Mouse (Mus musculus) WW6 (cell line): ENCODE measurements around the gene Cphx2.
"Not testable (repeated sequence)": the region's sequence is repeated elsewhere in the genome, so short reads cannot be mapped to it uniquely, and the experiment has no call there.

ENCODE experiments used
- DNase-seq: peaks from one replicate; pipeline ENCODE4 v3.0.0-alpha.2; 2013; ENCODE audit warnings: low read depth, low spot score

Cphx2 gene

GRCm38 (mm10) chr14:26081216-26081615 is at the start of gene Cphx2:
Cphx2 (plus strand) TSS chr14:26081516.
- DNase-seq = not testable (repeated sequence)

GRCm38 (mm10) chr14:26034364-26034763 is 47.0 kb upstream of the Cphx2 start:
- DNase-seq = not testable (repeated sequence)

GRCm38 (mm10) chr14:26035439-26035838 is 45.9 kb upstream of the Cphx2 start:
- not testable (repeated sequence) for DNase-seq

DNA sequence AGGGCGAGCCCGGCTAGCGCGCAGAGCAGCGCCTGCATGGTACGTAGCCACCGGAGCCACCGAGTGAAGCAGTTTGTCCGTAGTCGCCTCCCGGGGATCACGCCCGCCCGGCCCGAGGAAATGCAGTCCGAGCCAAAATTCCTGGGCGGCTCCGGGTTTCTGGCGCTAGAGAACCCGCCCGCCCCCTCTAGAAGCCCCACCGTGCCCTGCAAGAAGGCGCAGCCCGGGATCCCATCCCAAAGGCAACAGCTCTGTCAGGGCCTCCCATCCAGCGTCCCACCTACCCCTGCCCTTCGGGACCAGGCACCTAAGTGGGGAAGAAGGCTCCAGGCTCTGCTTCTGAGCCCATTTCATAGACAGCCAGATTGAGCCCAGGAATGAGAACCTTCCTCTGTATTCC is 38.7 kb upstream of the Cphx2 start, which contains the start of gene Gm9780:
TSS of gene Gm9780 (minus strand) at position 101 of the 400 bp plus-strand sequence.
- not testable (repeated sequence) for DNase-seq

DNA sequence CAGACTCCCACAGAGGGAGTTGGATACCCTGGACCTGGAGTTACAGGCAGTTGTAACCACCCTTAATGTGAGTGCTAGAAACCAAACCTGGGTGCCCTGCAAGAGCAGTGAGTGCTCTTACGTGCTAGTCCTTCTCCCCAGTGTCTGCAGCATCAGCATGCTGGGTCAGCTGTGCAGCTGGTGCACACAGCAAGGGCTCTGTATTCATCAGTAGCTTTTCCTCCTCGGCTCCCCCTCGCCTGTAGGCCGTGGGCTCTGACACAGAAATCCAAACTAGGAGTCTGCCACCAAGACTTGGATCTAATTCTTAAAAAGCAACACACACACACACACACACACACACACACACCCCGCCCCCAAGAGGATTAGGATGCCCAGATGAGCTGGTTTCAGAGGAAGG is 36.3 kb upstream of the Cphx2 start:
- not testable (repeated sequence) for DNase-seq

GRCm38 (mm10) chr14:26047026-26047425 is 34.3 kb upstream of the Cphx2 start:
- not testable (repeated sequence) for DNase-seq

DNA sequence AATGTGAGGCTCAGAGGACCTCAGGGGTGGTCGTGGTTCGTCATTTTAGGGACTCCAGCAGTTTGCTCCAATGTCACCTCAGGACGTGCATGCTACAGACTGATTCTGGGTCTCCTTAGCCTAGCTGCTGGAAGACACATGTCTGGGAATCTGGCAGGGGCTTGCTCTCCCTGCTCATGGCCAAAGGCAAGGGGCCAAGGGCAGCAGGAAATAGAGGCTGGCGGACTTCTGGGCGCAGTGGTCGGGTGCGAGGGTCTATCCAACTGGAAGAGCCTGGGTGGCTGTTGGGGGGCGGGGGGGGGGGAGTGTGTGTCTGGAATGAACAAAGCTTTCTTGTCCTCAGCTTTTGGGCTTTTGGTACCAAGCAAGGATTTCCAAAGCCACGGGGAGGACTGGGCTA is 32.5 kb upstream of the Cphx2 start:
- DNase-seq = not testable (repeated sequence)

DNA sequence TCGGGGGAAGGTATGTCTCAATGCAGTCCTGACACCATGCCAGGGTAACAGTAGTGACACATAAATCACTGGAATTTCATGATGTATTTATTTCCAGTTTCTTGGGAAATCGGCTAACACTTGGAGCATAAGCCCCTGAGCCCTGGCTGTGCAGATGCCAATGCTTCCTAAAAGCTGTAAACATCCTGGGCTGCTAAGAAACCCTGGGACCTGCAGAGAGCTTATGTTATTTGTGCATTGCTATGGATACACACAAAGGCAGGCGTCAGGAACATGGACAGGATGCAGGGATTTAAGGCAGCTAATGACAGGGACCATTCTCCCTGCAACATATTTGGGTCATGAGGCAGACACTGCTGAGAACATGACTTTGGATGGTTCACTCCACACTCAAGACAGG is 23.1 kb upstream of the Cphx2 start:
- not testable (repeated sequence) for DNase-seq

- not testable (repeated sequence) for DNase-seq
Measured at GRCm38 (mm10) chr14:26059362-26059761, 22.0 kb upstream of the Cphx2 start.

GRCm38 (mm10) chr14:26066574-26067324 is 14.6 kb upstream of the Cphx2 start:
- DNase-seq = not testable (repeated sequence)

GRCm38 (mm10) chr14:26067325-26067633 is 14.0 kb upstream of the Cphx2 start, which contains the start of gene Tmem254c:
Tmem254c (minus strand) TSS chr14:26067355.
- DNase-seq = not testable (repeated sequence)

GRCm38 (mm10) chr14:26076620-26077390 is 4.5 kb upstream of the Cphx2 start:
- not testable (repeated sequence) for DNase-seq

GRCm38 (mm10) chr14:26081997-26082396 is 681 bp downstream of the Cphx2 start, which contains the start of gene Cphx3:
Cphx3 (plus strand) TSS chr14:26082297.
- DNase-seq = not testable (repeated sequence)

DNA sequence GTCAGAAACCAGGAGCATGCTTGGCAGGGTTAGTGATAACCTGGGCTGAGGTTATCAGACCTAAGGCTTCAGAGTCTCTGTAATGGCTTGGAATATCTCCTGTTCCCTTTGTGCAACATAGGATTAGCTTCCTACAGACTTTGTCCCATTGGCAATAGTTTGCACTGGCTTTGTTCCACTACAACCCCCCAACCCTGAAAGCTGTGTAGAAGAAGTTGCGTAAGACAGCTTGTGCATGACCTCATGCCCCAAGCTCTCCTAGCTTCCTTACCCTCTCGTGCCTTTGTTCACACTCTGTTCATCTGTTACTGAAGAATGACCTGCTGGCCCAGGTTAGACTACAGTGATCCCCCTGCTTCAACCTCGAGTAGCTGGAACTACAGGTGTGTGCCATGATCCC is 16.3 kb downstream of the Cphx2 start:
- not testable (repeated sequence) for DNase-seq

DNA sequence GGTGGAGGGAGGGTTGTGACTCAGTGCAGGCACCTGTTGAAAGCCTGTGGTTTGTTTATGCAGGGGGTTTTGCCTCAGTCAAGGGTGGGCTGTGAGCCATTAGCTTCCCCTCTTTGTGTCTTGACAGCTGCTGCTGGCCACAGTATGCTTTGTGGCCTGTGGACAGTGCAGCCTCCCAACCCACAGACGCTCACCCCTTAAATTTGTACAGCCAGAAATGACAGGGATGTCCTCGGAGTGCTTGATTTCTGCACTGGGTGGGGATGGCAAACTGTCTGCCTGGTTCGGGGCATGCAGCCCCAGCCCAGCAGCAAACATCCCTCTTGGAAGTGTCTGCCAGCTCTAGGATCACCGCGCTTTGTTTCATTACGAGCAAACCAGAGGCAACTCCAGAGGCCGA is 36.8 kb downstream of the Cphx2 start, which contains the start of gene Duxbl2:
TSS of gene Duxbl2 (plus strand) at position 200 of the 400 bp plus-strand sequence.
- DNase-seq = not testable (repeated sequence)

DNA sequence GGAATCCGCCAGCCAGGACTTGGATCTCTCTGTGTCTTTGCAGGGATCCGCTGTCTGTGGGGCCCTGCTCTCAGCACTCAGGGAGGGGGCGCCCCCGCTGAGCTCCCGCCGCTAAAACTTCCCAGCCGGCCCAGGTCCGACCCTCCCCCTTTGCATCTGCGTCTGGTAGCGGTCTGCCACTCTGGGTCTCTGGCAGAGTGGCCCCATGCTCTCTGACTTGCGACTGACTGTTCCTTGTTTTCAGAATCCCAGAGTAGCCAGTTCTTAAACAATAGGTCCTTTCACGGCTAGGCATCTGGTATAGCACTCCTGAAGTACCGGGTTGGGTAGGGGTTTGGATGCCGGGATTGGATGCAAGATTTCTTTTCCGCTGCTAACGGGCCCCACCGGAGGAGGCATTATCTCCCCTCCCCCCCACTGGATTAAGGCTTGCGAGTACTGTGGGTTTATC is 37.3 kb downstream of the Cphx2 start:
- not testable (repeated sequence) for DNase-seq

- not testable (repeated sequence) for DNase-seq
Measured at GRCm38 (mm10) chr14:26119095-26119494, 37.8 kb downstream of the Cphx2 start.
